Mouse (Mus musculus) embryonic facial prominence, embryonic 13.5 days (tissue): Measurements from ENCODE around the gene Smpdl3b. TPM values are rescaled to one million over a fixed set of nuclear protein-coding genes. Genes with fewer than 3 reads are reported as not detected.
"Not testable (repeated sequence)": the region's sequence is repeated elsewhere in the genome, so short reads cannot be mapped to it uniquely, and the experiment has no call there.

Source experiments
- ATAC-seq: fragments of 200-750 bp; cut with Nextera tagmentation; 2 replicates; pipeline ENCODE4 v1.8.0; 2017; ENCODE audit warnings: low read depth; ENCODE audit not compliant: insufficient number of reproducible peaks, insufficient read depth, low FRiP score, low TSS enrichment
- H3K27ac ChIP-seq: fragments of 300-500 bp; sonication (generic); 2 replicates; pipeline ENCODE4 v1.5.1; 2015; ENCODE audit warnings: moderate library complexity, mild to moderate bottlenecking, inconsistent platforms
- H3K27me3 ChIP-seq: fragments of 300-500 bp; sonication (generic); 2 replicates; pipeline ENCODE4 v1.6.1; 2015; ENCODE audit warnings: mild to moderate bottlenecking, inconsistent platforms
- H3K36me3 ChIP-seq: fragments of 300-500 bp; sonication (generic); 2 replicates; pipeline ENCODE4 v1.6.1; 2015; ENCODE audit warnings: mild to moderate bottlenecking, inconsistent platforms
- H3K4me1 ChIP-seq: fragments of 300-500 bp; sonication (generic); 2 replicates; pipeline ENCODE4 v1.6.1; 2015; ENCODE audit warnings: inconsistent platforms
- H3K4me2 ChIP-seq: fragments of 300-500 bp; sonication (generic); 2 replicates; pipeline ENCODE4 v1.6.1; 2015; ENCODE audit warnings: moderate library complexity, mild to moderate bottlenecking, inconsistent platforms
- H3K4me3 ChIP-seq: fragments of 300-500 bp; sonication (generic); 2 replicates; pipeline ENCODE4 v1.5.1; 2015; ENCODE audit warnings: mild to moderate bottlenecking, inconsistent platforms
- H3K9ac ChIP-seq: fragments of 300-500 bp; sonication (generic); 2 replicates; pipeline ENCODE4 v1.6.1; 2015; ENCODE audit warnings: mild to moderate bottlenecking, inconsistent platforms
- H3K9me3 ChIP-seq: fragments of 300-500 bp; sonication (generic); 2 replicates; pipeline ENCODE4 v1.6.1; 2016; ENCODE audit warnings: inconsistent platforms
- WGBS: fragments of 180-500 bp; shearing (Covaris S2); methylation state at CpG from one replicate; pipeline ENCODE4 v1.1.7; 2015; ENCODE audit warnings: mixed read lengths; 5-methylcytosine and 5-hydroxymethylcytosine counted together
- polyA plus RNA-seq: library from polyadenylated mRNA; unstranded; fragments of >200 nt; fragmentation: Nextera tagmentation; extraction: Ambion mirVana; gene quantifications from 2 replicates; pipeline ENCODE4 v1.2.1, GENCODE M21; 2015

Gene Smpdl3b
- polyA plus RNA-seq, 1 experiment from 2014 or later: 4.8 TPM

DNA sequence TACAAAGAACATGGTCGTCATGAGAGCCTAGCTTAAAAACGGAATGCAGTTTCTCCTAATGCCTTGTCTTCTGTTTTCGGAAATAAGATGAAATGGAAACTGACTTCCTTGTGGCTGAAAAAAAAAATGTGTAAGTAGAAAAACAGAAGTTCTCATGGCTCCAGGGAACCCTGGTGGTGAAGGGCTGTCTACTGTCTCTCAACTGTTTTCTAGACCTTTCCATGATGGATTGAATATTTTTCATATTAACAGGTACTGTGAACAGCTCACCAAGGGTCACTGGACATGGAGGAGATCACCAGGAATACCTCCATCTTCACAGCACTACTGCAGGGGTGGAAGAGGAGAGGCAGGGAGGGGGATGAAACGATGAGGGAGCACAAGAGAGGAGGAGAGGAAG is 41.0 kb upstream of the Smpdl3b start:
- no peak overlapping the region for H3K9ac ChIP-seq
- no peaks in the 10 kb centered on the region for H3K9me3 ChIP-seq
- no peak overlapping the region for H3K27ac ChIP-seq
- no peak overlapping the region for H3K4me2 ChIP-seq
- no peaks in the 10 kb centered on the region for H3K36me3 ChIP-seq
- 69% methylated on average over 4 of the region's 4 CpGs for WGBS
- peaks cover 5% of the 10 kb centered on the region; the same call in 1 of the 2 replicates for H3K4me1 ChIP-seq
- ATAC-seq: no peak
- peaks cover 33% of the 10 kb centered on the region for H3K27me3 ChIP-seq
- H3K4me3 ChIP-seq: no peak overlapping the region

DNA sequence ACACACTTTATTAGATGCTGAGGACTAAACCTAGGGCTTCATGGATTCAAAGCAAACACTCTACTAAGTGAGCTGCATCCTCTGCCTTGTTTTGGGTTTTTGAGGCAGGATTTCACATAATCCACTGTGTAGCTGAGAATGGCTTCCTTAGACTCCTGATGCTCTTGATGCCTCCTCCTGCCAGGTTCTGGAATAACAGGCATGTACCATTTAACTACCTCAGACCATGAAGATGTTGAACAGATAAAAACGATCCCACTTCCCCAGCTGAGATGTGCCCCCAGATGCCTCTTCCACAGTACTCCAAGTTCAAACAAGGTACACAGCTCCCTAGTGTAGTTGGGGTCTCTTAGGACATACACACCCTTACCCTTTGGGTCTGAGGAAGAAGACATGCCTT is 40.4 kb upstream of the Smpdl3b start:
- Histone ChIP-seq H3K9ac (no peak overlapping the region), H3K9me3 (no peaks in the 10 kb centered on the region), H3K27me3 (peaks cover 33% of the 10 kb centered on the region), H3K36me3 (no peaks in the 10 kb centered on the region), H3K4me2 (no peak overlapping the region), H3K27ac (no peak overlapping the region), H3K4me1 (peaks cover 5% of the 10 kb centered on the region; the same call in 1 of the 2 replicates), H3K4me3 (no peak overlapping the region)
- no peak for ATAC-seq
- WGBS: 72% methylated on average over 1 of the region's 1 CpGs

DNA sequence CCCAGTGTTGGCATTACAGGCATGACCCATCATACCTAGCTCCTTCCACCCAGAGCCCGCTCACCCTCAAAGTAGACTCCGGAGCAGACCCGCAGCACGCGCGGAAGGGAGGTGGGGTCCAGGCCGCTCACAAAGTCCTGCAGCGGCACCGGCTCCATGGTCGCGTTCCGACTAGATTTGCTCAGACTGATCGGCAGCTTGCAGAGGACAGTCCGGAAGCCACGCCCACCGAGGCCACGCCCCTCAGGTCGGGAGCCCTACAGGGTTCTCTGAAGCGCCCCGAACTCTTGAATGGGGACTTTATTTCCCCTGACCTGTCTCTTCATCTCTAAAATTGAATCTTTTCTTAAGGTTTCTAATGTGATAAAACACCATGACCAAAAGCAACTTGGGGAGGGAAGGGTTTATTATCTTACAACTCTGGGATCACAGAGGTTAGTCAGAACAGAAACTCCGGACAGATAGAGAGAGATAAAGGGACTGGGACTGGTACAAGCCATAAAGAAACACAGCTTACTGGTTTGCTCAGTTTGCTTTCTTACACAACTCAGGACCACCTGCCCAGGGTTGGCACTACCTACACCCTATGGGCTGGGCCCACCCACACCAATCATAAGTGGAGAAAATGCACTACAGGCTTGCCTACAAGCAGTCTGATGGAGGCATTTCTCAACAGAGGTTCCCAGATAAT is 39.3 kb upstream of the Smpdl3b start, which contains the start of gene Themis2:
Gene Themis2, minus strand, starts transcription at position 192 of the 691 bp plus-strand sequence.
- Histone ChIP-seq H3K4me2 (peak within 1 kb of the TSS; percentile 60), H3K9ac (peak within 1 kb of the TSS; percentile 59), H3K27me3 (peaks cover 33% of the 10 kb centered on the region), H3K4me3 (peak within 1 kb of the TSS; percentile 41), H3K9me3 (no peaks in the 10 kb centered on the region), H3K4me1 (peaks cover 5% of the 10 kb centered on the region; the same call in 1 of the 2 replicates), H3K27ac (no peak within 1 kb of the TSS), H3K36me3 (no peaks in the 10 kb centered on the region)
- ATAC-seq: no peak
- WGBS: 2% methylated on average over 21 of the region's 21 CpGs

DNA sequence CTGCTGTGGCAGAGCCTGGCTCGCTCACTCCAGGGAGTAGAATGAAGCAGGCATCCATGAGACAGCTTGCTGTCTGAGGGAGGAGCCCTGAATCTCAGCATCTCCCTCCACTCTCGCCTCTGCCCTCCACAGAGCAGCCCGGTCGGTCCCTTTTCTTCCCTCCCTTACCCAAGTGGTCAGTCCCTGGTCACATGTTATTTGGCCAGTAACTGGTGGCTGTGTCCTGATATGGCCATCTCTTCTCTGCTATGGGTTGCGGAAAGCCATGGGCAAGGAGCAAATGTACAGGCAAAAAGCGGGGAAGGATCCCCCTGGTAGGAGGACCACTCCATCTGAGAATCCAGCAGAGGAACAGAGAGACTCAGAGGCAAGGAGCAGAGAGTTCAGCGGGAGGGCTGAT is 38.1 kb upstream of the Smpdl3b start:
- Histone ChIP-seq H3K27ac (no peak overlapping the region), H3K4me3 (no peak overlapping the region), H3K9me3 (no peaks in the 10 kb centered on the region), H3K4me1 (peaks cover 5% of the 10 kb centered on the region; the same call in 1 of the 2 replicates), H3K9ac (no peak overlapping the region), H3K36me3 (no peaks in the 10 kb centered on the region), H3K4me2 (no peak overlapping the region), H3K27me3 (peaks cover 33% of the 10 kb centered on the region)
- ATAC-seq: no peak
- 54% methylated on average over 7 of the region's 7 CpGs for WGBS

DNA sequence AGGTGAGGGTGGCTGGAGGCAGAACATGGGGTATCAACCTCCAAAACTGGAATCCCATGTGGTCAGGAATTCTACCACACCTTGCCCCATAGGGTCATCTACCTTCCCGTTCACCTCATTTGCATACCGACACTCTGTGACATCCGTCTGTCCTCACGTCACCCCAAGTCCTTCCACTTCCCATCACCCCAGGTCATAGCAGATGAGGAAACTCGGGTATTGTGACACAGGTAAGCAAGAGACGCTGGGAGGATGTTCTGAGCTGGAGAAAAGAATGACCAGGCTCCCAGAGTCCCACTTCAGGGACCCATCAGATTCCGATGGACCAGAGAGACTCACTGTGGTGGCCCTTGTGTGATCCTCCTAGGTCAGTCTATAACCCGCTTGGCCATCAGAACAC is 37.7 kb upstream of the Smpdl3b start:
- Histone ChIP-seq H3K4me3 (no peak overlapping the region), H3K27me3 (peaks cover 33% of the 10 kb centered on the region), H3K9ac (no peak overlapping the region), H3K9me3 (no peaks in the 10 kb centered on the region), H3K36me3 (no peaks in the 10 kb centered on the region), H3K4me2 (no peak overlapping the region), H3K4me1 (peaks cover 5% of the 10 kb centered on the region; the same call in 1 of the 2 replicates), H3K27ac (no peak overlapping the region)
- no peak for ATAC-seq
- 77% methylated on average over 8 of the region's 8 CpGs for WGBS

DNA sequence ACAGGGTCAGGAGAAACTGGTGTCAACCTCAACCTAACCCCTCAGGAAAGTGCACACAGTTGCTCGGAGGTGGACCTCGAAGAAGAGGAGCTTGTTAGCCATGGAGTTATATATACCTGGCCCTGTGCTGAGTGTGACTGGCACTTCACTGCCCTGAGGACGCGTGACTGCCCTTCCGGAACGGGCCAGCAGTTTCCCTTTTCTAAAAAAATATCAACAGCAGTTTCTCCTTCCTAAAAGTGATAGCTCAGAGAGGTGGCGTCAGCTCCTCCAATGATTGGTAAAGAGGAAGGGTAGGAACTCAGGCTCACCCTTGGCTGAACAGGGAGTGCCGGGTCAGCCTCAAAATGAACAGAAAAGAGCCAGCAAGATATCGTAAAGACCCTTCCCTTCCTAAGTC is 37.0 kb upstream of the Smpdl3b start:
- H3K36me3 ChIP-seq: no peaks in the 10 kb centered on the region
- no peak overlapping the region for H3K4me2 ChIP-seq
- WGBS: 76% methylated on average over 9 of the region's 9 CpGs
- H3K4me3 ChIP-seq: no peak overlapping the region
- no peaks in the 10 kb centered on the region for H3K9me3 ChIP-seq
- H3K27ac ChIP-seq: no peak overlapping the region
- H3K27me3 ChIP-seq: peaks cover 33% of the 10 kb centered on the region
- H3K4me1 ChIP-seq: peaks cover 5% of the 10 kb centered on the region; the same call in 1 of the 2 replicates
- no peak for ATAC-seq
- H3K9ac ChIP-seq: no peak overlapping the region

DNA sequence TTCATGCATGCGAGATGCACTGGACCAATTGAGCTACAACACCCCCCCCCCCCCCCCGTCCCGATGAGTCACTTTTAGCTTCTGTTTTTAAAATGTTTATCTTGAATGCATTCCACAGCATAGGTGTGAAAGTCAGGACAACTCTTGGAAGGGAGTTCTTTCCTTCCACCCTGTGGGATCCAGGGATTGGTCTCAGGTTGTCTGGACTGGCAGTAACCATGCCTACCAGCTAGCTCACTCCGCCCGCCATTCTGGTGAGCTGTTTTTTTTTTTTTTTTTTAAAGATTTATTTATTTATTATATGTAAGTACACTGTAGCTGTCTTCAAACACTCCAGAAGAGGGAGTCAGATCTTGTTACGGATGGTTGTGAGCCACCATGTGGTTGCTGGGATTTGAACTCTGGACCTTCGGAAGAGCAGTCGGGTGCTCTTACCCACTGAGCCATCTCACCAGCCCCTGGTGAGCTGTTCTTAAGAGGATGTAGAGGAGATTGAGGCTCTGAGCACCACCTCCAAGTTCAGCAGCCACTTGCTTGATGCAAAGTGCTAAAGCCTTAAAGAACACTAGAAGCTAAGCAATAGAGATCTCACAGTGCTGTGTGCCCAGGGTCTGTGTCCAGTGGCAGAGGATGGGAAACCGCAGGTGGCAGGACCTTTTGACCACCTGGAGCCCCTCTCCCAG is 36.4 kb upstream of the Smpdl3b start:
- not testable (repeated sequence) for H3K4me3 ChIP-seq, H3K9me3 ChIP-seq, H3K27ac ChIP-seq, H3K9ac ChIP-seq, ATAC-seq, H3K4me1 ChIP-seq, H3K36me3 ChIP-seq, H3K4me2 ChIP-seq
- 89% methylated on average over 9 of the region's 9 CpGs for WGBS
- peaks cover 33% of the 10 kb centered on the region for H3K27me3 ChIP-seq

DNA sequence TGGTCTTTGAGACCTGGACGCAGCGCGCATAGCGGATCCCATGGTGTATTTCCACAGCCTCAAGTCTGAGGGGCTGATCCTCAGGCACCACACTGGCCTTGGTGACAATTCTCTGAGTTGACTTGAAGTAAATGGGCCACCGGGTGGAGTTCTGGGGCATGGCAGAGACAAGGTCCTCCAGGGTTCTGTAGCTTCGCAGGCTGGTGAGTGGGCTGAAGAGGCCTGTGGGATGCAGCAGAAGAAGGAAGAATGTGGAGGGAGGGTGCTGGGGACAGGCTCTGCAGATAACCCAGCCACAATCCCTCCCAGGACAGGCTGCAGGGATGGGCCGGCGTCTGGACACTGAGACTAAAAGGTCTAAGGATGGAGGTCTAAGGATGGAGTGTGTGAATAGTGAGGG is 32.7 kb upstream of the Smpdl3b start:
- Histone ChIP-seq H3K4me2 (no peak overlapping the region), H3K9me3 (no peaks in the 10 kb centered on the region), H3K4me1 (peaks cover 3% of the 10 kb centered on the region; the same call in 1 of the 2 replicates), H3K4me3 (no peak overlapping the region), H3K9ac (no peak overlapping the region), H3K36me3 (no peaks in the 10 kb centered on the region), H3K27me3 (peaks cover 7% of the 10 kb centered on the region), H3K27ac (no peak overlapping the region)
- 89% methylated on average over 8 of the region's 8 CpGs for WGBS
- ATAC-seq: no peak

DNA sequence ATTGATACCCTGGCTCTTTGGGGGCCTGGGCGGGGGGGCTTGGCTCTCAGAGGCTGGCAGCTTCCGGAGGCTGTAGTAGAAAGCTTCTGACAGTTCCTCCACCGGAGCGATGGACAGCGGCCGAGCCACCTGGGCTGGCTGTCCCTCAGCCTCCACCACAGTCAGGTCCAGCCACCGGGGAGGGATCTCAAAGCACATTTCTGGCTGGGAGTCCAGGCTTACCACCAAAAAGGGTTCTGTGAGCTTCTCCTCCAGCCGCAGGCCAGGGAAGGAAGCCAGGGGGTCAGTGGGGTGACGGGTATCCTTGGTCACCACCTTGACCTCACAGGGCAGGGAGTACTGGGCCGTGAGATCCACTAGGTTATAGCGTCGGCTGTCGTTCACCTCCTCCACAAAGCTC is 28.2 kb upstream of the Smpdl3b start:
- no peak overlapping the region for H3K27ac ChIP-seq
- H3K4me1 ChIP-seq: peaks cover 3% of the 10 kb centered on the region; the same call in 1 of the 2 replicates
- no peak overlapping the region for H3K4me2 ChIP-seq
- no peaks in the 10 kb centered on the region; the same call in 1 of the 2 replicates for H3K27me3 ChIP-seq
- no peak overlapping the region for H3K9ac ChIP-seq
- H3K9me3 ChIP-seq: no peaks in the 10 kb centered on the region
- no peak for ATAC-seq
- H3K4me3 ChIP-seq: no peak overlapping the region
- WGBS: 91% methylated on average over 13 of the region's 13 CpGs
- no peaks in the 10 kb centered on the region for H3K36me3 ChIP-seq

DNA sequence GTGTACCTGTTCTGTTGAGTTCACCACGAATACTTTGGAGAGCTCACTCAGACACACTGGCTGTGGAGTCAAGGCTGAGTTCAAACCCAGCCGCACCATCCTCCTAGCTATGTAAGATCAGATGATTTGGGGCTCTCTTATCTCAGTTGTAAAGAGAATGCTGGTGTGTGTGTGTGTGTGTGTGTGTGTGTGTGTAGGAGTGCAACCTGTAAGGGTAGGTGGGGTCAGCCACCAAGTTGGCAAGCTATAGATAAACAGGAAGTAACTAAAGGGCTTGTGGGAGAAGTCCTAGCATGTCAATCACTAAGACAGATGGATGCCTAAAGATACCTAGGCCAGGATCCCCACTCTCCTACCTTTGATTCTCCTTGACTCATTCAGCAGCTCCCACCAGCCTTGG is 26.7 kb upstream of the Smpdl3b start:
- Histone ChIP-seq H3K4me3 (no peak overlapping the region), H3K36me3 (peaks cover 11% of the 10 kb centered on the region)
- 86% methylated on average over 2 of the region's 2 CpGs for WGBS

DNA sequence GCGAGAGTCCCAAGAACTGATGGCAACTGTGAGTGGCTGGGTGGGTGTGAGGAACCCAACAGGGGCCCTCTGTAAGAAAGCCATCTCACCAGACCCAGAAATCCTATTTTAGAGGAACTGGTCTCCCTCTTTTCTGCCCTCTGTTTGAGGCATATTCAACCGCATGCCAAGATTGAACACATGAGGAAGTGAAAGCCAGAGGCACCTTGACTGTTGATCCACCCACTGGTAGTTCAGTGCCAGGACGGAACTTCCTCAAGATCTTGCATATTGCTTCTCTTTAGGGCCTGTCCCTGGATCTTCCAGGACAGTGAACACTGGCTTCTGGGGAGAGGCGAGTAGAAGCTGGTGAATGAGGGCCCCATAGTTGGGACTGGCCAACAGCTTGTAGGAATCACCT is 23.2 kb upstream of the Smpdl3b start:
- H3K36me3 ChIP-seq: peaks cover 45% of the 10 kb centered on the region
- H3K4me1 ChIP-seq: no peaks in the 10 kb centered on the region
- H3K9ac ChIP-seq: no peak overlapping the region
- no peaks in the 10 kb centered on the region for H3K9me3 ChIP-seq
- no peak overlapping the region for H3K4me3 ChIP-seq
- no peak overlapping the region for H3K27ac ChIP-seq
- no peak overlapping the region for H3K4me2 ChIP-seq
- no peaks in the 10 kb centered on the region for H3K27me3 ChIP-seq
- 87% methylated on average over 4 of the region's 4 CpGs for WGBS
- no peak for ATAC-seq

More for the DNA sequence above, 26.7 kb upstream of the Smpdl3b start:
- no peaks in the 10 kb centered on the region for H3K9me3 ChIP-seq
- H3K4me2 ChIP-seq: no peak overlapping the region
- no peak overlapping the region for H3K27ac ChIP-seq
- peaks cover 3% of the 10 kb centered on the region; the same call in 1 of the 2 replicates for H3K4me1 ChIP-seq
- ATAC-seq: no peak
- H3K27me3 ChIP-seq: no peaks in the 10 kb centered on the region
- H3K9ac ChIP-seq: no peak overlapping the region
